Mouse (Mus musculus): ENCODE results near the gene Gm28374. TPM values are rescaled to one million over a fixed set of nuclear protein-coding genes. Genes with fewer than 3 reads are reported as not detected.

Gene Gm28374
- total and polyA plus RNA-seq, 3 experiments = not detected

DNA sequence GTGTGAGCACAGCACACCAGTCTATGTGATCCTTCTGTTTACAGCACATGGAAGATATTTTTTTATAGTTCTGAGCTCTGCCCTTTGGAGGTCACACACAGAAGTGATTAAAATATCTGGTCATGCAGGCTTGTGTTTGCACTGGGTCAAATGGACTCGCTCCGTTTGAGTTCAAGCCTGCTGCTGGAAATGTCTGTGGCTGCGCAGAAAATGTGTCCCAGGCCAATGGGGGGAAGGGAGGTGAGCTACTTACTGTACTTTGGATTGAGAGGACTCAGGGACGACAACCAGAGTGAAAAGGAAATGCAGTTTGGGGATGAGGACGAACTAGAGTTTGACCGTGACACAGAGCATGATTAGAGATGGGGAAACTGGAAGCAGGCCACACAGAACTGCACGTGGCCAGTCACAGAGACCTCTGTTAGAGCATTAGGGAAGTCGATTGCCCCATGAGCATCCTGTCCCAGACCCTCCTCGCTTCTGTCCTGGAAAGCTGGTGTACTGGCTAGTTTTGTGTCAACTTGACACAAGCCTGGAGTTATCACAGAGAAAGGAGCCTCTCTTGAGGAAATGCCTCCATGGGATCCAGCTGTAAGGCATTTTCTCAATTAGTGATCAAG, 46.0 kb downstream of the Gm28374 start:
- H3K27ac ChIP-seq = no peak overlapping the region
- H3K79me2 ChIP-seq (replicated peaks; ENCODE audit: control insufficient read depth, insufficient read depth, low read length) = no peaks in the 10 kb centered on the region
- no peak for DNase-seq
- H3K9ac ChIP-seq (ENCODE audit: low read depth, low read length) = no peak overlapping the region
- 41% methylated on average over 9 of the region's 9 CpGs for WGBS
- TF ChIP-seq CTCF (IDR thresholded peaks at IDR 0.05) (no peak), EP300 (IDR thresholded peaks at IDR 0.05; ENCODE audit: insufficient read depth, low read depth, low read length) (no peak), POLR2A (IDR thresholded peaks at IDR 0.05; ENCODE audit: insufficient read depth, low read depth, low read length) (no peak)
- no peaks in the 10 kb centered on the region for H3K4me1 ChIP-seq (ENCODE audit: control insufficient read depth, insufficient read depth, low read length)
- no peaks in the 10 kb centered on the region for H3K27me3 ChIP-seq (ENCODE audit: control insufficient read depth, insufficient read depth, low read length)
- no peak overlapping the region for H3K4me3 ChIP-seq
- intact Hi-C loops (cut with DNase I) = no loop called here
- no peaks in the 10 kb centered on the region for H3K36me3 ChIP-seq (ENCODE audit: control insufficient read depth, insufficient read depth, low read length)

DNA sequence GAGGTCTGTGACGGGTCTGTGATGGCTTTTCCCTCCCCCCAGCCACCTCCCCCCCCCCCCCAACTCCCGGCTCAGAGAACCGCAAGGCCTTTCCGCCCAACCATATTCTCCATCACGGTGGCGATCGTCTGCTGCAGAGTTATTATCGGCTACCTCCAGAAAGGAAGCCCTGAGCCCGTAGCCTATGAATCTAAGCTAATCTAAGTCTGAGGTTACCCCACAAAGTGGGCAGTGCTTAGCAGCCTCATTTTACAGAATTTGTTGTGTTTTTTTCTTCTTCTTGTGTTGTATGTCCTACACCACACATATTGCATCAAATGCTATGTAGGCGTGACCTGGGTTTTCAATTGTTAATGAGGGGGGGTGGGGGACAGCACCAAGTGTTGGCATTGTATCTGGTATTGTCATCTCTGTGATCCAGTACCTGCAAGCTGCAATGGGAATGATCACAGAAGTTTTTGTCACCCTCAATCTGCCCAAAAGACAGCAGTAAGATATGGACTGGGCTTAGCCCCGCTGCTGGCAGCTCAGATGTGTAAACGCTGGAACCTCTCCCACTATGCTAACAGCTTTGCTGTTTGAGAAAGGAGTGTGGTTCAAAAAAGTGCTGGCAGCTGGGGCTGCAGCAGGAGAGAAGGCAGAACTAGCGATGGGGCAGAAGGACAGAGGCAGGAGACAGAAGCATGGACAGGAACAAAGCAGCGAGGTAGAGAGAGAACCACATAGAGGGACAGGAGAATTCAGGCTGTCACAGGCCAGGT, 51.4 kb downstream of the Gm28374 start:
- Histone ChIP-seq H3K9ac (ENCODE audit: low read depth, low read length) (no peak overlapping the region), H3K4me1 (ENCODE audit: control insufficient read depth, insufficient read depth, low read length) (no peaks in the 10 kb centered on the region), H3K4me3 (no peak overlapping the region), H3K27me3 (ENCODE audit: control insufficient read depth, insufficient read depth, low read length) (no peaks in the 10 kb centered on the region), H3K79me2 (replicated peaks; ENCODE audit: control insufficient read depth, insufficient read depth, low read length) (no peaks in the 10 kb centered on the region), H3K36me3 (ENCODE audit: control insufficient read depth, insufficient read depth, low read length) (no peaks in the 10 kb centered on the region), H3K27ac (no peak overlapping the region)
- TF ChIP-seq CTCF (IDR thresholded peaks at IDR 0.05) (no peak), EP300 (IDR thresholded peaks at IDR 0.05; ENCODE audit: insufficient read depth, low read depth, low read length) (no peak), POLR2A (IDR thresholded peaks at IDR 0.05; ENCODE audit: insufficient read depth, low read depth, low read length) (no peak)
- intact Hi-C loops (cut with DNase I) = no loop called here
- WGBS = 65% methylated on average over 14 of the region's 14 CpGs
- no peak for DNase-seq

DNA sequence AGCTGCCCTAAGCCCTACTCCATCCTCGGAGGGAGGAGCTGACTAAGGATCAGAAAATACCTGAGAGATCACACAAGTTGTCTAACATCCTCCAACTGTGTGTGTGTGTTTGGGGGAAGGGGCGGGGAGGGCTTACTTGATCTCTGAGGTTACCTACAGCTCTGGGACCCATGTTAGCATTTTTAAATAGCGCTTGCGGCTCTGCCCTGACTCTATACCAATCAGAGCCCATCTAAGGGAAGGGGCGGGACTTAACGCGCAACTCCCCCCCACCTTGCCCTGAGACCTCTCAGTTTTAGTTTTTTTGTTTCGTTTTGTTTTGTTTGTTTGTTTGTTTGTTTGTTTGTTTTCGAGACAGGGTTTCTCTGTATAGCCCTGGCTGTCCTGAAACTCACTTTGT, 52.6 kb downstream of the Gm28374 start:
- Histone ChIP-seq H3K27me3 (ENCODE audit: control insufficient read depth, insufficient read depth, low read length) (no peaks in the 10 kb centered on the region), H3K79me2 (replicated peaks; ENCODE audit: control insufficient read depth, insufficient read depth, low read length) (no peaks in the 10 kb centered on the region), H3K4me1 (ENCODE audit: control insufficient read depth, insufficient read depth, low read length) (no peaks in the 10 kb centered on the region), H3K36me3 (ENCODE audit: control insufficient read depth, insufficient read depth, low read length) (no peaks in the 10 kb centered on the region), H3K27ac (no peak overlapping the region), H3K9ac (ENCODE audit: low read depth, low read length) (no peak overlapping the region), H3K4me3 (no peak overlapping the region)
- TF ChIP-seq EP300 (IDR thresholded peaks at IDR 0.05; ENCODE audit: insufficient read depth, low read depth, low read length) (no peak), CTCF (IDR thresholded peaks at IDR 0.05) (no peak), POLR2A (IDR thresholded peaks at IDR 0.05; ENCODE audit: insufficient read depth, low read depth, low read length) (no peak)
- 73% methylated on average over 9 of the region's 9 CpGs for WGBS
- intact Hi-C loops (cut with DNase I) = no loop called here
- DNase-seq = no peak

DNA sequence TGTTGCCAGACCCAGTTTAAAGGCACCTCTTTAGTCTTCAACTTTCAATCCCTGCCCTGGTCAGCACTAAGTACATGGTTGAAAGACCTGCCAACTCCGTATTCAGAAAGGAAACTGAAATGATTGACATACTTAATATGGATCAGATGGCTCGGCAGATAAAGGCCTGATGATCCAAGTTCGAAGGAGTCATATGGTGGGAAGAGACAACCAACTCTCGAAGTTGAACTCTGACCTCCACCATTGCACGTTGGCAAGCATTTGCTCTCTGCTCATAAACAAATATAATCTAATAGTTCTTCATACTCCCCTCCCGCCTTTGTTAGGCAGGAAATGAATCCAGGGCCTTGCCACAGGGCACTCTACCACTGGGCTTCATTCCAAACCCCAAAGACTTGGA, 53.1 kb downstream of the Gm28374 start:
- DNase-seq = no peak
- no peak overlapping the region for H3K27ac ChIP-seq
- no peaks in the 10 kb centered on the region for H3K79me2 ChIP-seq (replicated peaks; ENCODE audit: control insufficient read depth, insufficient read depth, low read length)
- no peak for TF ChIP-seq EP300 (IDR thresholded peaks at IDR 0.05; ENCODE audit: insufficient read depth, low read depth, low read length)
- TF ChIP-seq POLR2A (IDR thresholded peaks at IDR 0.05; ENCODE audit: insufficient read depth, low read depth, low read length) = no peak
- no peak for TF ChIP-seq CTCF (IDR thresholded peaks at IDR 0.05)
- 65% methylated on average over 6 of the region's 6 CpGs for WGBS
- H3K27me3 ChIP-seq (ENCODE audit: control insufficient read depth, insufficient read depth, low read length) = no peaks in the 10 kb centered on the region
- no peak overlapping the region for H3K9ac ChIP-seq (ENCODE audit: low read depth, low read length)
- no peaks in the 10 kb centered on the region for H3K36me3 ChIP-seq (ENCODE audit: control insufficient read depth, insufficient read depth, low read length)
- no peaks in the 10 kb centered on the region for H3K4me1 ChIP-seq (ENCODE audit: control insufficient read depth, insufficient read depth, low read length)
- intact Hi-C loops (cut with DNase I) = no loop called here
- no peak overlapping the region for H3K4me3 ChIP-seq

Small RNA genes within 50 kb of the gene (microRNA-seq; reads per million reads assigned to microRNA genes)
- 1.9 to 2.2 reads per million in 2 experiments for gene Mir6988

Other genes starting within 250 kb of the Gm28374 start
- 1 to 10 TPM; 7.7 to 8.4 TPM for gene Frmd8, start 207.0 kb downstream of the Gm28374 start, total RNA-seq (2021)
- 7.0 and 9.3 TPM in 2 replicates for gene Frmd8, start 207.0 kb downstream of the Gm28374 start, polyA plus RNA-seq (2012; rRNA removed)
- gene Slc25a45, start 204.4 kb downstream of the Gm28374 start, total RNA-seq (2021) = 1 to 10 TPM; 2.8 TPM
- 7.9 and 8.2 TPM in 2 replicates for gene Slc25a45, start 204.4 kb downstream of the Gm28374 start, polyA plus RNA-seq (2012; rRNA removed)
- under 1 TPM; 0.14 to 0.47 TPM for gene Tigd3, start 188.1 kb downstream of the Gm28374 start, total RNA-seq (2021)
- 0.25 and 0.67 TPM in 2 replicates for gene Tigd3, start 188.1 kb downstream of the Gm28374 start, polyA plus RNA-seq (2012; rRNA removed)
- 10 to 100 TPM; 82.3 to 83.5 TPM for gene Dpf2, start 169.2 kb downstream of the Gm28374 start, total RNA-seq (2021)
- gene Dpf2, start 169.2 kb downstream of the Gm28374 start, polyA plus RNA-seq (2012; rRNA removed) = 71.8 and 104 TPM in 2 replicates
- 1 to 10 TPM; 8.0 to 8.4 TPM for gene Cdc42ep2, start 157.4 kb downstream of the Gm28374 start, total RNA-seq (2021)
- gene Cdc42ep2, start 157.4 kb downstream of the Gm28374 start, polyA plus RNA-seq (2012; rRNA removed) = 11.7 and 19.0 TPM in 2 replicates
- gene Pola2, start 118.1 kb downstream of the Gm28374 start, total RNA-seq (2021) = 10 to 100 TPM in 1 of 2 experiments, 1 to 10 TPM in 1; 8.6 to 10.9 TPM
- 27.9 and 38.7 TPM in 2 replicates for gene Pola2, start 118.1 kb downstream of the Gm28374 start, polyA plus RNA-seq (2012; rRNA removed)
- not detected for gene Slc22a20, start 96.1 kb downstream of the Gm28374 start, total RNA-seq (2021)
- gene Slc22a20, start 96.1 kb downstream of the Gm28374 start, polyA plus RNA-seq (2012; rRNA removed) = not detected in 2 replicates
- 10 to 100 TPM; 26.4 to 26.8 TPM for gene Capn1, start 66.4 kb downstream of the Gm28374 start, total RNA-seq (2021)
- gene Capn1, start 66.4 kb downstream of the Gm28374 start, polyA plus RNA-seq (2012; rRNA removed) = 21.5 and 26.2 TPM in 2 replicates
- gene Syvn1, start 35.7 kb downstream of the Gm28374 start, total RNA-seq (2021) = 10 to 100 TPM; 21.3 to 24.2 TPM
- gene Syvn1, start 35.7 kb downstream of the Gm28374 start, polyA plus RNA-seq (2012; rRNA removed) = 17.1 and 23.1 TPM in 2 replicates
- gene Mrpl49, start 24.5 kb downstream of the Gm28374 start, total RNA-seq (2021) = 10 to 100 TPM; 37.1 to 39.0 TPM
- gene Mrpl49, start 24.5 kb downstream of the Gm28374 start, polyA plus RNA-seq (2012; rRNA removed) = 23.5 and 33.0 TPM in 2 replicates
- gene Fau, start 24.4 kb downstream of the Gm28374 start, total RNA-seq (2021) = 100 to 1,000 TPM; 550 to 636 TPM
- gene Fau, start 24.4 kb downstream of the Gm28374 start, polyA plus RNA-seq (2012; rRNA removed) = 265 and 386 TPM in 2 replicates
- 10 to 100 TPM in 1 of 2 experiments, 1 to 10 TPM in 1; 9.9 to 13.4 TPM for gene Znhit2, start 21.1 kb downstream of the Gm28374 start, total RNA-seq (2021)
- gene Znhit2, start 21.1 kb downstream of the Gm28374 start, polyA plus RNA-seq (2012; rRNA removed) = 12.3 and 14.4 TPM in 2 replicates
- 1 to 10 TPM; 2.7 to 3.7 TPM for gene Tm7sf2, start 13.9 kb downstream of the Gm28374 start, total RNA-seq (2021)
- 9.3 and 11.9 TPM in 2 replicates for gene Tm7sf2, start 13.9 kb downstream of the Gm28374 start, polyA plus RNA-seq (2012; rRNA removed)
- gene Vps51, start 5.0 kb downstream of the Gm28374 start, total RNA-seq (2021) = 10 to 100 TPM; 19.1 to 22.0 TPM
- gene Vps51, start 5.0 kb downstream of the Gm28374 start, polyA plus RNA-seq (2012; rRNA removed) = 35.1 and 39.0 TPM in 2 replicates
- gene Tmem262, start 2.2 kb downstream of the Gm28374 start, total RNA-seq (2021) = not detected
- not detected in 2 replicates for gene Tmem262, start 2.2 kb downstream of the Gm28374 start, polyA plus RNA-seq (2012; rRNA removed)
- gene Zfpl1, start 2.7 kb upstream of the Gm28374 start, total RNA-seq (2021) = 10 to 100 TPM; 13.8 to 15.6 TPM
- 47.5 and 50.7 TPM in 2 replicates for gene Zfpl1, start 2.7 kb upstream of the Gm28374 start, polyA plus RNA-seq (2012; rRNA removed)
- gene Cdca5, start 2.7 kb upstream of the Gm28374 start, total RNA-seq (2021) = not detected
- gene Cdca5, start 2.7 kb upstream of the Gm28374 start, polyA plus RNA-seq (2012; rRNA removed) = 0.09 and 0.27 TPM in 2 replicates
- gene AC131692.1, start 12.2 kb upstream of the Gm28374 start, total RNA-seq (2021) = not detected
- gene AC131692.1, start 12.2 kb upstream of the Gm28374 start, polyA plus RNA-seq (2012; rRNA removed) = not detected in 2 replicates
- not detected for gene Naaladl1, start 23.5 kb upstream of the Gm28374 start, total RNA-seq (2021)
- gene Naaladl1, start 23.5 kb upstream of the Gm28374 start, polyA plus RNA-seq (2012; rRNA removed) = not detected in 2 replicates
- 10 to 100 TPM in 1 of 2 experiments, 1 to 10 TPM in 1; 8.7 to 10.3 TPM for gene Sac3d1, start 36.4 kb upstream of the Gm28374 start, total RNA-seq (2021)
- gene Sac3d1, start 36.4 kb upstream of the Gm28374 start, polyA plus RNA-seq (2012; rRNA removed) = 13.1 and 15.4 TPM in 2 replicates
- gene Snx15, start 46.0 kb upstream of the Gm28374 start, total RNA-seq (2021) = 10 to 100 TPM; 14.1 to 16.6 TPM
- gene Snx15, start 46.0 kb upstream of the Gm28374 start, polyA plus RNA-seq (2012; rRNA removed) = 22.0 and 29.5 TPM in 2 replicates
- gene Batf2, start 58.7 kb upstream of the Gm28374 start, total RNA-seq (2021) = 1 to 10 TPM in 1 of 2 experiments, under 1 TPM in 1; 0.98 to 1.6 TPM
- gene Batf2, start 58.7 kb upstream of the Gm28374 start, polyA plus RNA-seq (2012; rRNA removed) = 2.3 and 3.2 TPM in 2 replicates
- 10 to 100 TPM; 62.1 to 72.9 TPM for gene Arl2, start 59.3 kb upstream of the Gm28374 start, total RNA-seq (2021)
- gene Arl2, start 59.3 kb upstream of the Gm28374 start, polyA plus RNA-seq (2012; rRNA removed) = 153 and 155 TPM in 2 replicates
- gene Majin, start 102.1 kb upstream of the Gm28374 start, total RNA-seq (2021) = not detected
- 0.20 and 0.23 TPM in 2 replicates for gene Majin, start 102.1 kb upstream of the Gm28374 start, polyA plus RNA-seq (2012; rRNA removed)
- gene Gpha2, start 144.1 kb upstream of the Gm28374 start, total RNA-seq (2021) = not detected
- 0.27 TPM in 1 of 2 replicates, not detected in the other for gene Gpha2, start 144.1 kb upstream of the Gm28374 start, polyA plus RNA-seq (2012; rRNA removed)
- 10 to 100 TPM; 34.8 to 35.1 TPM for gene Ppp2r5b, start 153.6 kb upstream of the Gm28374 start, total RNA-seq (2021)
- 36.8 and 40.6 TPM in 2 replicates for gene Ppp2r5b, start 153.6 kb upstream of the Gm28374 start, polyA plus RNA-seq (2012; rRNA removed)
- gene Atg2a, start 159.4 kb upstream of the Gm28374 start, total RNA-seq (2021) = 10 to 100 TPM; 20.5 to 24.5 TPM
- gene Atg2a, start 159.4 kb upstream of the Gm28374 start, polyA plus RNA-seq (2012; rRNA removed) = 26.3 and 26.7 TPM in 2 replicates
- gene Ehd1, start 194.5 kb upstream of the Gm28374 start, total RNA-seq (2021) = 100 to 1,000 TPM in 1 of 2 experiments, 10 to 100 TPM in 1; 98.0 to 120 TPM
- 111 and 142 TPM in 2 replicates for gene Ehd1, start 194.5 kb upstream of the Gm28374 start, polyA plus RNA-seq (2012; rRNA removed)
- 10 to 100 TPM; 11.7 to 13.9 TPM for gene Cdc42bpg, start 224.2 kb upstream of the Gm28374 start, total RNA-seq (2021)
- 7.0 and 7.7 TPM in 2 replicates for gene Cdc42bpg, start 224.2 kb upstream of the Gm28374 start, polyA plus RNA-seq (2012; rRNA removed)

Measured in heart, adult 2 months (tissue).